Mouse (Mus musculus) fat pad, adult 2 months (tissue): ENCODE measurements around the gene Vegfc.

Source experiments
- DNase-seq: peaks from one replicate; pipeline ENCODE4 v3.0.0-alpha.2; 2011; ENCODE audit warnings: low read depth, low spot score; ENCODE audit errors: extremely low read depth

The Vegfc gene

DNA sequence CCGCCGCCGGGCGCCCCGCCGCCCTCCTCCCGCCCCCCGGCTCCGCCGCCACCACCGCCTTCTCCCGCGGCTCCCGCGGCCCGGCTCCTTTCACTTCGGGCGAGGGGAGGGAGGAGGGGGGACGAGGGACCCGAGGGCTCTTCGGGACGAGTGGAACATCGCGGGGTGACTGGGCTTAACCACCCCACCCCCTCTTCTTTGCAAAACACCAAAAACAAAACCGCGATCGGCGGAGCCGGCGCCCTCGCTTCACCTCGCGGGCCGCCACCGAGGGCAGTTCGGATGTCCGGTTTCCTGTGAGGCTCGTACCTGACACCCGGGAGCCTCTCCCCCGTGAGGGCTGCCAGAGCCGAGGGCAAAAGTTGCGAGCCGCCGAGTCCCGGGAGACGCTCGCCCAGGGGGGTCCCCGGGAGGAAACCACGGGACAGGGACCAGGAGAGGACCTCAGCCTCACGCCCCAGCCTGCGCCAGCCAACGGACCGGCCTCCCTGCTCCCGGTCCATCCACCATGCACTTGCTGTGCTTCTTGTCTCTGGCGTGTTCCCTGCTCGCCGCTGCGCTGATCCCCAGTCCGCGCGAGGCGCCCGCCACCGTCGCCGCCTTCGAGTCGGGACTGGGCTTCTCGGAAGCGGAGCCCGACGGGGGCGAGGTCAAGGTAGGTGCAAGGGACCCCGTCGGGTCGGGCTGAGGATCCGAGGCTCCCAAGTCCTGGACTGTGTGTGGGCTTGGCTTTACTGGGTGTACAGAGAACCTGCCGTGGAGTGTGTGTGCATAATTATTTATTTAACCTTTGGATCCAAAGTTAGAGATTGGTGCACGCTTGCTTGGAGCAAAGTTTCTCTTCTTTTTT, at the start of gene Vegfc:
TSS of gene Vegfc (plus strand) at position 336 of the 850 bp plus-strand sequence.
- DNase-seq = no peak

DNA sequence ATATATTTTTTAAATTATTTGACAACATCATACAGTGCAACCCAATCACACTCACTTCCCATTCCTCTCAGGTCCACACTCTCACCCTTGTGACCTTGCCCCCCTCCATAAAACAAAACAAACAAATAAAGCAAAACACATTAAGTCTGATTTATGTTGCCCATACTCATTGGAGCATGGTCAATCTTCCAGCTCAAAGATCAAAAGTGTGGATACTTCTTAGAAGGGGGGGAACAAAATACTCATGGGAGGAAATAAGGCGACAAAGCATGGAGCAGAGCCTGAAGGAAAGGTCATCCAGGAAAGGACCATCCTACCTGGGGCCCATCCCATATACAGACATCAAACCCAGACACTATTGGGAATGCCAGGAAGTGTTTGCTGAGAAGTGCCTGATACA, 42.8 kb upstream of the Vegfc start:
- no peak for DNase-seq

DNA sequence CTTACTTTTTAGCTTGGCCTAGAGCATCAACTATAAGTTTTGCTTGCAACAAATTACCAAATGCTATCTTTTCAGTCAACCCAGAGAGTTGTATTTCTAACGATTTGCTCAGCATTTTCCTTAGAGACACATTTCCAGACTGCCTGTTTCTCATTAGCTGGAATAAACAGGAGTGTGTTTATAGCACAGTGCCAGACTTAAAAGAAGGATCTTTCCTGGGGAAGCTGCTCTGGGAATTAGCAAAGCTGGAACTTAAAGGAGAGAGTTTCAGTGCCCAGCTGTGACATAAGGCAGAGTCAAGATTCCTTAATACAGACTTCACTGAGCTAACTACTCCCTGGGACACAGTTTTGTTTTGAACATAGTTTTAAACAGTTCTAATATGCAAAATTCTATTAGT, 34.8 kb upstream of the Vegfc start:
- DNase-seq = no peak

DNA sequence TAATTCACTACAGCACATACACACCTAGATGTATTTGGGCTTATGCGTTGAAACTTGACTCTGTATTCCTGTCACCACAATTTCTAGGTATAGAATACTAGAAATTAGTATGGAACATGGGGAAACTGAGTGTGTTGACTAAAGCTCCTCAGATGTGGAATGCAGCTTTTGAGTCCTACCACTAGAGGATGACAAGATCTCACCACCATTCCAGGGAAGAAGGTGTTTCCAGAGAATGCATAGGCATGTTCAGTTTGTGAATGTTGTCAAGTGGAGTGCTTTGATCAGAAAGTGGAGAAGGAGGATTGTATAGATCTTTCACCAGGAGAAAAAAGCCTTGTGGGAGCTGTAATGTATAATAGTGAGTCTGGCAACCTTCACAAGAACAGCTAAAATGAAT, 33.9 kb upstream of the Vegfc start:
- no peak for DNase-seq

DNA sequence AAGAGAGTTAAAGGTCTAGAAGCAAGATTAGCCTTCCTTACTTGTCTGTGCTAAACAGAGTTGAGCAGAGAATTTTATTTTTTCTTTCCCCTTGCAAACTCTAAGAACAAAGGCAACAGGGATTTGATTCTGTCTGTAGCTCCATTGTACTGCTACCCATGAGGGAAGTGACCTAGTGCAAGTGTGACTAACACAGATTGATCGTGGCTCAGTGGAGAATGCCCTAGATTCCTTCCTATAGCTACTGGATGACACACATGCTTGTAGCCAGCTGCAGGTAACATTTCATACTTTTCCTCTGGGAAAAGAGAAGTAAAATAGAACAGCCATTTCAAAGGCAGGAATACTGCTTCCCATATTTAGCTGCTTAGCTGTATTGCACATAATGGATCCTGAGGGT, 24.2 kb upstream of the Vegfc start:
- no peak for DNase-seq

DNA sequence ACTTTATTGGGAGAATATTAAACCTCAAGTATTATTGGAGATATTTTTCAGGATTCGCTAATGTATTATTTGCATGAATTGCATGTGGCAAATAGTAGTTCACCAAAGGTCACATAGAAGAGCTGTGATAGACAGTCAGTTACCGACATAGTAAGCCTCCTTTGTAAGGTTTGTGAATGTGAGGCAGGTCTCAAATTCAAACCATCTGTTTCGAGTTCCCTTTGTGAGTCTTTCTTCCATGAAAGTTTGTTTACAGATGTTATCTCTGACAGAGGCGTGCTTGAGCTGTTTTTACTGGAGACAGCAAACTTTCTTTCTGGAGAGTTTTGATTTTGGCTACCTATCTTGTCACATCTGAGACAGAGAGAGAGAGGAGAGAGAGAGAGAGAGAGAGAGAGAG, 11.9 kb upstream of the Vegfc start:
- DNase-seq = no peak

DNA sequence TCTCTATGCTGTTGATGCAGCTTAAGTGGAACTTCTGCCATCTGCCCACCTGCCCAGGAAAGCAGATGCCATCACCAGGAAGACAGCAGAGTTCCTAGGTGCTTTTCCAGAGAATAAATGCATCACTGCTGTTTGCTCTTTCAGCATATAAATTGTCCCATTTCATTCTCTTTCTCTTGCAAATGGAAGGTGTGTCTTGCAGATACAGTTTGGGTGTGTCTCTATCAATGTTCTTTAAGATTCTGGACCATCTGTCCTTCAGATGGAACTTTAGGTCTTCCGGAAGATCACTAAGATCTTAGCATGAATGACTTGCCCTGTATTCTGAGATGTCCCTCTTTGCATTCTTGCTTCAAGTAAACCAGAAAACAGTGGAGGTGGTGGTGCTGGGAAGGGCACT, 1.1 kb upstream of the Vegfc start:
- DNase-seq = no peak

DNA sequence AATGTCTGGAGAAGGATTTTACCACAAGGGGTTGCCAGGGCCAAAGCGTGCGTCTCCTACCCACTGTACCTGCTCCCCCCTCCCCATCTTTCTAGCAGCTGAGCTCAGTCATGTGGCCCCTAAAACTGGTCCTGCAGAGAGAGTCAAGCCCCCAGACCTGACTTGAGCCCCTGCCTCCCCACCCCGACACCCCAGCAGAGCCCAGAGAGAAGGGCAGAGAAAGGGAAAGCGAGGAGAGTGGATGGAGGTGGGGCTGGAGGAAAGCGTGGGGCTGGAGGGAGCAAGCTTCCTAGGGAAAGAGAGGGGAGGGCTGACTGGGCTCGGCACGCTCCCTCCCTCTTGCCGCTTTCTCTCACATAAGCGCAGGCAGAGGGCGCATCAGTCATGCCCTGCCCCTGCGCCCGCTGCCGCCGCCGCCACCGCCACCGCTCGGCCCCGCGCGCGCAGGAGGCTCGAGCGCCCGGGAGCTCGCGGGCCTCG, 575 bp upstream of the Vegfc start:
- DNase-seq = no peak

DNA sequence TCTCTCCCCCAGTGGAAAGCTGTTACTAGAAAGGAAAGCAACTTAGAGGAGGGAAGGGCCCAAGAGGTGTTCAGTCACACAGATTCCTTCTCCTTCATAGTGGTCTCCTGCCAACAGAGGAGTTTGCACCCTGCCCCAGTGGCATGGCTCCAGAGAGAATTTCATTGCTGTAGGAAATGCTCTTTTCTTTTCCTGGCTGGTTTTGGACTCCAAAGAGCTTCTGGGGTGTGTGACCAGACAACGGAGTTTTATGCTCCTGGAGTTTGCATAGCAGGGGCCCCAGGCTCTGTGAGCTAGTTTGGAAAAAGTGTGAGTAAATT, 675 bp downstream of the Vegfc start:
- DNase-seq = no peak

DNA sequence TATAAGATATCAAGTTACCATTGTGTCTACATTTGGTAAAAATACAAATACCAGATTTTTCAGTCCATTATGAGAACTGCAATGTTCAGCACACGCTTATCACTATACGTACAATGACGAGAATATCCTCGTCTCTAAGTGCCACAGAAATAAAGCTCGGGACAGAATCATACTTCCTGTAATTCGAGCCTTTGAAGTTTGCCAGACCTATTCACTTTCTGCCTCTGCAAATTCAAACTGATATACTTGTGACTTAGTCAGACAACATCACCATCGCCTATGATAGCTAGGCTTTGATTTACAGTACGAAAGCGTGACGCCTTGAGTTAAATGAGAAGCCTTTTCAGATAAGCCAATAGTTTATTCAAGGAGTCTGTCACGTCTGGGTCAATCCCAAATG, 1.6 kb downstream of the Vegfc start:
- no peak for DNase-seq

DNA sequence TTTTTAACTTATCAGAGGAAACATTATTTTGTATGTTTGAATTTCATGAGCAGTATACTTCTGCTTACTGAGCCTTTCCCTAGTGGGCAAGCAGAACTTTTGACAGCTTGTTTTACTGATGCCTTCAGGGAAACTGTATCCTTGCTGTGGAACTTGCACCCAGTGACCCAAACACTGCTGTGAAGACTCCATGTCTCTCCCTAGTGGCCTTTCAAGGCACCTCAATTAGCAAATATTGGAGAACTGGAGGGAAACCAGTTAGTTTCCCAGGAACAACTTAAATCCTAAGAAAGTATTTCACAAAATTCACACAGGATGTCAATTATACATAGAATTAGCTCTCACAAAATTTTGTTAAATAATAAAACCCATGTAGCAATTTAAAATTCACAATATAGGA, 2.2 kb downstream of the Vegfc start:
- no peak for DNase-seq

DNA sequence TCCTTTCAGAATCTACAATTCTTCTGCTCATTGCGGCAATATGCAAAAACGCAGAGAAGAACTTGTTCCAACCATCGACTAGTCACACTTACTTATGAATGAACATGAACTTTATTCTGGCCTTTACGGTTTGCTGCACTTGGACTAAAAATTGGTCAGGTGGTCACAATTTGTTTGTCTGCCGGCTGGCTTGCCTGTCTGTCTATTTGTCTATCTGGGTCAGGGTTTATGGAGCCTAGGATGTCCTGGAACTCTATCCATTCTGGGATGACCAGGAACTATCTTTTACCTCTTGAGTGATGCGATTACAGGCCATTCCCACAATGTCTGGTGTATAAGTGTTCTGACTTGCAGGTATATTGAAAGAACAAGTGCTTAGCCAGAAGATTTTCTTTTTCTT, 8.5 kb downstream of the Vegfc start:
- DNase-seq = no peak

DNA sequence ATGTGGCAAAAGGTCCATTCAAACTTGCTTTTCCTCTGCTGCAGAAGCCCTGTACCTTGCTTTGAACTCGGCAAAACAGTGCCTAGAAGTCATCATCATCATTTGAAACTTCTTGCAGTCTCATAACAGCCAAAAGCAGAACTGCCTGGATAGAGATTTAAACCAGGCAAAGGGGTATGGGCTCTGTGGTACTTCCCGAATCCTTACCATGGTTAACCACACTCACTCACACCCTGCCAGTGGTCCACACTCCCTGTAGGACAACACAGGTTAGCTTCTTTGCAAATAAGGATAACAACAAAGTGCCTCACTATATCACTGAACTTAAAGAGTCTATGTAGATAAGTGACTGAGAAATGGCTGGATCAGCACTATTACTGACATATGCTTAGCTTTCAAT, 9.7 kb downstream of the Vegfc start:
- no peak for DNase-seq

DNA sequence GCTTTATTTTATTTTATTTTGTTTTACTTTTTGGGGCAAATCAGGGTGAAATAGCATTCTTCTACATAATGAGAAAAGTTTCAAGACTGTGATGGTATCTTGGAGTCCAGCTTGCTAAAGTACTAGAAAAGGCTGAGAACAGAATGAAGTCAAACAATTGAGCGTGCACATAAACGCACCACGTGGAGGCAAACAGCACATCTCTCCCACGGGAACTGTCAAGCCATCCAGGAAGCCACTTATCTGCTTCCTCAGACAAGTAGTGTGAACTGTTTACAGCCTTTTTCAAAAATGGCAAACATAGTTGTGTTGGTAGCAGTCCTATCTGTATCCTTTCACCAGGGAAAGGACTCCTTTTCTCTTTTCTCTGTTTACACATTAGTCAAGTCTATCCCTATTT, 11.8 kb downstream of the Vegfc start:
- no peak for DNase-seq

DNA sequence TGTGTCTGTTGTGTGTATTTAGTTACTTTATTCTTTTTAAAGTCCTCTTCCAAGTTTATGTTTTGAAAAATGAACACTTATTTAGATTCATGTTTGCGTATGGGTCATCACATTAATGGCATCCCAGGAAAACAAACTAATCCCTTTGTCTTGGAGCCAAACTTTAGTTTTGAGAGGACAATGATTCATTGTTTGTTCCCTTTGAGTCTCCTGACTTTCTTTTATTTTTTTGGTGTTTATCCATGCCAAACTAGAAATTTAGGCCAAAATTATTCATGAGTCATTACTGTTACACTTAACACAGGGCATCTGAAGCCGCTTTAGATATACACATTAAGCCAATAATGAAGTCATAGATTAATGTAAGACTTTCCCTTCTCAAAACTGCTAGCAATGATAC, 12.5 kb downstream of the Vegfc start:
- DNase-seq = no peak

DNA sequence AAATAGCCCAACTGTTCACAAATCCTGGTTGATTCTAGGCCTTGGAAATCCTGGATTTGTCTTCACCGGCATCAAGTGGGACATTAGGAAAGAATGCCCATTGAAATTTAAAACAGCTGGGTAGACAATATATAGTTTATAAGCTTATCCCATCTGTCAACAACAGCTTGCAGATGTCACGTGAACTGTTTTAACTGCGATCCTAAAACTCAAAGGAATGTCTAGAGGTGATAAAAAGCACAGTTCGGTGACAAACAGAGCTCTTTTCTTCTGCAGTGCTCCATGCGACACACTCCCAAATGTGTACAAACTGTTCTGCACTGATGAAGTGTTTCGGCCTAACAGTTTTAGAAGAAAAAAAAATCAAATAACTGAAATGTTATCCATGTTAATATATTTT, 22.7 kb downstream of the Vegfc start:
- DNase-seq = no peak

DNA sequence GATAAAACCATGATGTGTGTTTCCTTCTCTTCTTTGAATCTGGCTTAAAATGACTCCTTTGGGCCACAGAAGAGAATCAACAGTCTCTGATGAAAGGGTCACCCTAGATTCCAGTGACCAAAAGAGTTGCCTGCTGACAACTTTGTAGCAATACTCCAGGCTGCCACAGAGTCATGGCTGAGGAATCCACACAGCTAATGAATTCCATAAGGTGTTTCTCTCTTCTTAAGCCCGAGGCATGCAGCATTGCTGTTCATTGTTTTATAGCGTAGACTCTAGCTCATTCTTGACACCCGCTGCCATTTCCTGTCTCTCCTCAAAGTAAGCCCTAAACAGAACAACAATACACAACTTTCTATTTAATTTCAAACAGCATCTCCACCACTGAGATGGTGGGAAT, 37.2 kb downstream of the Vegfc start:
- DNase-seq = no peak

DNA sequence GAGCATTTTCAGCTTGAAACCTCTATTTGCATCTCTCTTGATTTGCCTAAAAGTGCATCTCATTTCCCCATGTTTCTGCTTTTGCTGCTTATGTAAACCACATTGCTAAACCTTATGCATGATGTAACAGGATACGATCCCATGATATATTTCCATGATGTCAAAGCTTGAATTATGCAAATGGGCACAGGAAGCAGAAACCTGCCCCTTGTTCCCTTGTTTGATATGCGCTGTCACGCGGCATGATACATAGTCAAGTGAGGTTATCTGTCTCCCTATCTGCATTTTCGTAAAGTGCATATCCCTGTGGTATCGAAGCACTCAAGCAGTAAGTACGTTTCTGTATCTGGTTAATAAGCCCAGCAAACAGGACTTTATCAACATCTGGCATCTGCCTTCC, 42.7 kb downstream of the Vegfc start:
- no peak for DNase-seq

DNA sequence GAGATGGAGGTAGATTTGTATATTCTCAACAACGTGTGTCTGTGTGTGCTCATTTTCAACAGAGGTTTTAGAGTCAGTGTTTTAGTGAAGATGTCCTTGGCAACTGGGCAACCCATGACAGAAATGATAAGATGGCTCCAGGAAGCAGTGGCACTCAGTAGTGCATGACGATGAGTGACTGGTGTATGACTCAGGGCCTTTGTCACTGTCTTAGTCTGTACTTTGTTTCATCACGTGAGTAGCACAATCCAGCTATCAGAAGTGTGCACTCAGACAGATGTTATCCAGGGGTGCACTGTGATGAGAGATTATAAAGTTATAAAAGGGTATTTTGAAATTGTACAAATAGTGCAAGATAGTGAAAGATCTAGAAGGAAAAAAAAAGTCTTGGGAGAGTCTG, 44.5 kb downstream of the Vegfc start:
- no peak for DNase-seq

DNA sequence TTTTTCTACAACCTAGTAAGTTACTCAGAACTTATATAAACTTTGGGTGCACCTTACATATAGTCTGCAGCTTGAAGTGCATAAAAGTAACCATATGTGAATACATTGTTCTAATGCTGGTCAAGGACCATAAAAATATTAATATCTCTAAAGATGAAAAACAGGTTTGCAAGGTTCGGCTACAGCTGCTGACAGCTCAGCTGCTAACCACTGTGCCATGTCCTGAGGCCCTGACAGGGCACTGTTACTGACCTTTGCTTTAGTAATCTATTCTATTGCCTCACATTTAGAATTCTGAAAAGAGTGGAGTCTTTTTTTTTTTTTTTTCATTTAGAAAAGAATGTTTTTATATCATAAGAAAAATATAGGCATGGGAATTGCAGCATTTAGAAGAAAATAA, 44.9 kb downstream of the Vegfc start:
- no peak for DNase-seq

DNA sequence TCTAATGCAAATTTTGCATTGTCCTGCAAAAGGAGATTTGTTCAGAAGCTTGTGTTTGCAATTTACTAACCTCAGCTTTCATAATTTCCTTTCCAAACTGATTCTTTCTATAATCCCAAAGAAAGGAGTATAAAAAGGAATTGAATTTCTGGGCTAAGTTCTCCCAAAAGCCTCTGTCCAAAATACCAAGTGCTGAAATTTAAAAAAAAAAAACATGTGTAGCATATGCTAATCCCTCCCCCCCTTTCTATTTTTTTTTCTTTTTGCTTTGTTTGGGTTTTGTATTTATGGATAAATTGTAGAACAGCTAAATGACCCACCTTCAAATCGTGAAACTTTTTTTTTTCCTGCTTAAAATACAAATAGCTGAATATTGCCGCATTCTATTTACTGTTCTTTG, 53.2 kb downstream of the Vegfc start:
- DNase-seq = no peak

DNA sequence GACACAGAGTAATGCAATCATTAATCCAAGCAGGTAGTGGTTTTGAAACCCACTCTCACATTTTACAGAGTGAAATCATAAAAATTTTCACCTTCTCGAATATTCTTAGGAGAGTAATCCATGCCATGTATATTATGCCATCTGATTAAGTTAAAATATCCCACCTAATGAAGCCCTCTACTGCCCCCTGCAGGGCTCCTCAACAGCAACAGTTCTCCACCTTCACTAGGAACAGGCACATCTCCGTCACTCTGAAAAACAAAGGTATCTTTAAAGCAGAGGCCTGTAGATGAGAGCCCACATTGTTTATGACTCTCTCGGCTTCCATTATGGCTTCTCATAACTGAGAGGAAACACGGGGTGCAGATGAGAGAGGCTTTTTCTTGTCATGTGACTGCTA, 75.8 kb downstream of the Vegfc start:
- no peak for DNase-seq

DNA sequence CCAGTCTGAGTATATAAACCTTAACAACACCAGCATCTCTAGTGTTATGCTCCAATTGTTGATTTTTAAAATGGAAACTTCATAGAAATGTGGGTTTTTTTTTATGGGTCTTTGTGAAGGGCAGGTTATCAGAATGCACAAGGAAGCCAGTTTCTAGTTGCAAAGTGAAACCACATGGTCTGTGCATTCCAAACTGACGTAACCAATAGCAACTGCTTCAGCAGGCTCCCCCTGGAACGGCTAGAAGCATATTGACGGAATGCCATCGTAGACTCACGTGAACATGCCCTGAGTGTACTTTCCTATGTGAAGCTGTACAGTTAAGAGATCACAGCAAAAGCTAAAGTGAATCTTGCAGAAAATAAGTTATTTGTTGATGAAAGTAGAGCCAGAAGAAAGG, 86.1 kb downstream of the Vegfc start:
- DNase-seq = no peak
